Mouse (Mus musculus) myocyte (in vitro differentiated cells): ENCODE measurements around the gene Cbx8.

ENCODE experiments used
- CEBPB ChIP-seq: IDR thresholded peaks from 2 replicates; pipeline ENCODE4 v1.6.1; 2011; ENCODE audit warnings: mild to moderate bottlenecking, moderate library complexity; ENCODE audit not compliant: poor library complexity, insufficient read depth, severe bottlenecking
- E2F4 ChIP-seq: IDR thresholded peaks from one replicate; pipeline ENCODE4 v1.6.1; 2011; ENCODE audit warnings: mild to moderate bottlenecking, control low read depth, moderate library complexity; ENCODE audit not compliant: insufficient read depth
- MAX ChIP-seq: IDR thresholded peaks from one replicate; pipeline ENCODE4 v1.6.1; 2011; ENCODE audit warnings: low read depth, mild to moderate bottlenecking, control low read depth
- POLR2A ChIP-seq: IDR thresholded peaks from one replicate; pipeline ENCODE4 v1.6.1; 2011; ENCODE audit warnings: low read depth, mild to moderate bottlenecking, control low read depth, moderate library complexity; ENCODE audit not compliant: insufficient read length
- POLR2AphosphoS2 ChIP-seq: IDR thresholded peaks from one replicate; pipeline ENCODE4 v1.6.1; 2011; ENCODE audit warnings: low read depth, control low read depth; ENCODE audit not compliant: insufficient read length
- SRF ChIP-seq: IDR thresholded peaks from one replicate; pipeline ENCODE4 v1.6.1; 2011; ENCODE audit warnings: low read depth; ENCODE audit not compliant: control insufficient read depth, insufficient read length
- TCF12 ChIP-seq: IDR thresholded peaks from one replicate; pipeline ENCODE4 v1.6.1; 2011; ENCODE audit warnings: mild to moderate bottlenecking, control low read depth; ENCODE audit not compliant: poor library complexity, insufficient read depth, severe bottlenecking
- USF1 ChIP-seq: IDR thresholded peaks from one replicate; pipeline ENCODE4 v1.6.1; 2011; ENCODE audit warnings: low read depth, mild to moderate bottlenecking, control low read depth, moderate library complexity

- no peak for TF ChIP-seq POLR2AphosphoS2
- no peak for TF ChIP-seq POLR2A
- TF ChIP-seq CEBPB: no peak
- no peak for TF ChIP-seq TCF12
- no peak for TF ChIP-seq USF1
- TF ChIP-seq E2F4: no peak
- TF ChIP-seq MAX: no peak
- no peak for TF ChIP-seq SRF
Observed at GRCm38 (mm10) chr11:118998540-118999265, 42.1 kb downstream of the Cbx8 start.
